Mouse (Mus musculus) spleen, postnatal 4 days (tissue): ENCODE measurements around the gene Rbbp6.

Source experiments
- DNase-seq, 2 experiments: peaks; one replicate each; pipeline ENCODE4 v3.0.0; 2022; ENCODE audit warnings: low spot score in 2 of 2

Gene Rbbp6

DNA sequence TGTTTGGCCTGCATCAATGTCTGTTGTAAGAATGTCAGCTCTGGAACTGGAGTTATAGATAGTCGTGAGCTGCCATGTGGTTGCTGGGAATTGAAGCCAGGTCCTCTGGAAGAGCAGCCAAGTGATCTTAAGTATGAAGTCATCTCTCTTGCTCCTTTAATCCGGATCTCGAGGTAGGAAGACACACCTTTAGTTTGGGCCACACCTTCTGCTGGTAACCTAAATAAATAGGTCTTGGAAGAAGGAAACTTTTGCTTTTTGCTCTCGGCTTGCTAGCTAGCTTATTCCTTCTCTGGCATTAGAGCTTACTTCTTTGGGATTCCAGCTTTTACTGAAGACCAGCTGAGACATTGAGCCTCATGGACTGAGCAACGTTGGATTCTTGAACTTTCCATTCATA, at the start of gene Rbbp6:
TSS of gene Rbbp6 (plus strand) at position 301 of the 400 bp plus-strand sequence.
- no peak for DNase-seq

DNA sequence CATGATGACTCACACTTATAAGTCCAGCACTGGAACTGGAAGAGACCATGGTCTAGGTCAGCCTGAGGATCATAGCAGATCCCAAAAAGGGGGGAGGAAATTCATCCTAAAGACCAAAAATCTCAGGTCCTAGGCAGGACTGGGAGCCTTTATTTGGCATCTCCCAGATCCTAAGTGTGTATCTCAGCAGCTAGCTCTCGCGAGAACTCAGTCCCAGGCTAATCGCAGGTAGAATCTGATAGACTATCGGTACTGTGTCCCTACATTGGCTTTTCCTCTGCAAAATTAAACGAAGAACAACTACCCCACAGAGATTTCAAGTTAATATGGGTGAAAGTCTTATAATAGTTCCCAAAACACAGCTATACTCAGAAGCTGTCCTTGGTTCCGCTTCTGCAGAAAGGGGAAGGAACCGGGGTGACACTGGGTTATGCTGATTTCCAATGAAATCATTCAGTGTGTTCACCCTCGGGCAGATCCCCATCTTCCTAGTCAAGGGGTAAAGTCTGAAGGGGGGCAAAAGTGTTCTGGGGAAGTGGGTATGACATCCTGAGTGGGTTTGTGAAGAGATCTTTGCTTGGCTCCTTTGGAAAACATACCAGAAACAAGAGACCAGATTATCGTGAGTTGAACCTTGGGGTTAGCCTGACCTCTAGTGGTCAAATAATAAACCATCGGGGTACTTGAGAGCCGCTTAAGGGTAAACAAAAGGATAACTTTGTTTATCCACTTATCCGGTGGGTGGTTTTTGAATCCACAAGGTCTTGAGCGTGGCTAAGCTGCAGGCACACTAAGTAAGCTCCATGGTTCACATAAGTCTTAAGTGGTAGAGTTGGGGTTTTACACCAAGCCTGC, 45.5 kb upstream of the Rbbp6 start:
- DNase-seq: no peak

DNA sequence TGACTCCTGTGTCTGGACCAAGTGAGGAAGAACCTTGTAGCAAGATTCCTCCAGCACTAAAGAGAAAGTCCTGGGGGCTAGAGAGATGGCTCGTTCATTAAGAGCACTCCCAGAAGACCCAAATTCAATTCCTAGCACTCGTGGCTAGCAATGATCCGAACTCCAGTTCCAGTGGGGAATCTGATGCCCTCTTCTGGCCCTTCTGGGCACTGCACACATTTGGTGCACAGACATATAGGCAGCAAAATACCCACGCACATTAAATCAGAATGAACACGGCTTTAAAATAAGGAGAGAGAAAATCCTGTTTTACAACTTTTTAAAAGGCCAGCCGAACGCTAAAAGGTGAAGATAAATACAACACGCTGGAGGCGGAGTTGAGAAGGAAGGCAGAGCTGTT, 43.9 kb upstream of the Rbbp6 start:
- DNase-seq: no peak

- DNase-seq: no peak
Observed at GRCm38 (mm10) chr7:122924256-122924655, 41.2 kb upstream of the Rbbp6 start.

DNA sequence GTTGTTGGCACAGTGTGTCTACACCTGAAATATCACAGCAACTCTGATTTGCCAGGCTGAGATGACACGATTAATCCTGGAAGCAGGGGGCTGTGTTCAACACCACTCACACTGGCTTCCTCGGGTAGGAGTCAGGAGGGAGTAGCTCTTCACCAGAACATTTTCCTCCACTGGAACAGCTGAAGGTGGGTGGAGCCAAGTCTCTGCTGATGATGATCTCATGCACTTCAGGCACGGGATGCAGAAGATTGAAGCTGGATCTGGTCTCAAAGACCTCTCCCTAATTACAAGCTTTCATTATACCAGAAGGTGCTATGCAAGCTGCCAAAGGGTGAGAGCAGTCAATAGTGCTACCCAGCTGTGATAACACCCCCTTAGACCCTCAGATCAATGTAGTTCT, 35.0 kb upstream of the Rbbp6 start:
- DNase-seq: no peak

- DNase-seq: no peak
Observed at GRCm38 (mm10) chr7:122932171-122932570, 33.3 kb upstream of the Rbbp6 start.

DNA sequence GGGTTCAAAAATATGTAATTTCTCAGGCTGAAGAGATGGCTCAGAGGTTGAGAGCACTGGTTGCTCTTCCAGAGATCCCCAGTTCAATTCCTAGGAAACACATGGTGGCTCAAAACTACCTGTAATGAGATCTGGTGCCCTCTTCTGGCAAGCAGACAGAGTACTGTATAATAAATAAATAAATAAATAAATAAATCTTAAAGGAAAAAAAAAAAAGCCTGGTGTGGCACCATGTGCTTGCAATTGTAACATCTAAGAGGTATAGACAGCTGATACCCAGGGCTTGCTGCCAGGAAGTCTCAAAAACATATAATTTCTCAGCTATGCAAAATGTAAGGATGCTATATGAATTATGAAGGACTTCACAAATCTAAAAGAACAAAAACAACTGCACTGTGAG, 28.9 kb upstream of the Rbbp6 start:
- no peak for DNase-seq

DNA sequence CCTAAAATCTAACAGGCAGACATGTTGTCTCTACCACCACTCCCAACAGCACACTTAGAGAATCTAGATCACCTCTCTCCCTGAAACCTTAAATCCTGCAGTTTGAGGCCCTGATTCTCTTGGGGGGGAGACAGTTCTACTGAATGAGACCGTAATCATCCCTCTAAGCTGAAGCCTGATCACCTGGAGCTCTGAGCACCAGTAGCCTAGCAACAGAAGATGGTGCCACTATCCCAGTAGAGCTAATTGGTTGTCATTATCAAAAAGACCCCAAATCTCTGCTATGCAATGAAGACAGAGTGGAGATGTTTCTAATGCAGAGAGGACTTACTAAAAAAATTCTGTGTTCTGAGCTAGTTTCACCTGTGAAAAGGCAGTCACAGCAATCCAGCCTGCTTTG, 27.3 kb upstream of the Rbbp6 start:
- no peak for DNase-seq

DNA sequence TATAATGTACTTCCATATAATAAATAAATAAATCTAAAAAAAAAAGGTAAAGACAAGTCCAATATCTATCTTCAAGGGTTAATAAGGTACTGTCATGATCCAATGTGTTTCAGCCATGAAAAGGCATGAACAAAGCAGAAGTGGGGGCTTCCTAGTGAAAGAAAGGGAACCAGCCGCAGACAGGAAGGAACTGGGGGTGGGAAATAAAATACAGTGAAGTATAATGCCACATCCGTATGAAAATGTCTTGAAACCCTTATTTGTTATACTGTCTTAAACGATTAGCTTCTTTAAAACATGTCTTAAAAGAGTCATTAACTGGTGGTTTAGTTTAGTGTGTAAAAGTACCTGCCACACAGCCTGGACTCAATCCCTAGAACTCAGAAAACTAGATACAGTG, 26.3 kb upstream of the Rbbp6 start:
- DNase-seq: no peak

DNA sequence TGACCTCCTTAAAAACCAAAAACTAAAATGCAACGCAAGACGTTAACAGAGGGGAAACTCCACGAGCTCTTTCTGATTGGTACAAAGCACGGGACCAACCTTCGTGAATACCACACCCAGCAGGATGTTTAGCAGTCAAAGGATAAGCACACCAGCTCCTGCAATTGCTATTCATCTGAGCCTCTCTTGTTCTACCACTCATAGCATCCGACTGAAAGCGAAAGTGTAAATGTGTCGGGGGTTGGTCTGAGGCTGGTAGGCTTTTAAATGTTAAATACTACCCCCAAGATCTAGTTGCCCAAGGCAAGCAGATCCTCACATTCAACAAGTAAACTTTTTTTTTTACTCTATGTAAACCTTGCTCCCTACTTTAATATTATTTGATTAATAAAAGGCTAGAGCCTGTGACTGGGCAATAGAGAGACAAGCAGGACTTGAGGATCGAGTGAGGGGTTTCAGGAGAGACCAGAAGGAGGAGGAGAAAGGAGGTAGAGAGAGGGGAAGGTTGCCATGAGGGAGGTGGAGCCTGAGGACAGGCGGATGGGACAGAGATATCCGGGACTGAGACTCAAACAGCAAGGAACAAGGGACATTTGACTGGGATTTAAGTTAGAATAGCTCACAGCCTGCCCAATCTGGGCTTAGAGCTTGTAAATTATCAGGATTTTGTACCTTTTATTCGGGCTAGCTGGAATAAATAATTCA, 25.0 kb upstream of the Rbbp6 start:
- no peak for DNase-seq

DNA sequence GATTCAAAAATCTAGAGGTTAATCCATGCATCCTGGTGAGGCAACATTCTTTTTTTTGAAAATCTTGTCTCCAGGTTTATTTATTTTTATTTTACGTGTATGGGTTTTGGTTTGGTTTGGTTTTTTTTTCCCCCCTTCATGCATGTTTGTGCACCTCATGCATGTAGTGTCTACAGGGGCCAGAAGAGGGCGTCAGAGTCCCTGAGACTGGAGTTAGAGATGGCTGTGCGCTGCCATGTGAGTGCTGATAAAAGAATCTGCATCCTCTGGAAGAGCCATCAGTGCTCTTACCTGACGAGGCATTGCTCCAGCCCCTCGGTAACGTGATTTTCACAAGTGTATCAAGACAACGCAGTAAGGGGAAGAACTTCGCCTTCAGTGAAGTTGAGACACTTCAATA, 23.4 kb upstream of the Rbbp6 start:
- DNase-seq: no peak

GRCm38 (mm10) chr7:122945149-122945548, 20.3 kb upstream of the Rbbp6 start:
- peak; percentile 63 to 85 for DNase-seq

DNA sequence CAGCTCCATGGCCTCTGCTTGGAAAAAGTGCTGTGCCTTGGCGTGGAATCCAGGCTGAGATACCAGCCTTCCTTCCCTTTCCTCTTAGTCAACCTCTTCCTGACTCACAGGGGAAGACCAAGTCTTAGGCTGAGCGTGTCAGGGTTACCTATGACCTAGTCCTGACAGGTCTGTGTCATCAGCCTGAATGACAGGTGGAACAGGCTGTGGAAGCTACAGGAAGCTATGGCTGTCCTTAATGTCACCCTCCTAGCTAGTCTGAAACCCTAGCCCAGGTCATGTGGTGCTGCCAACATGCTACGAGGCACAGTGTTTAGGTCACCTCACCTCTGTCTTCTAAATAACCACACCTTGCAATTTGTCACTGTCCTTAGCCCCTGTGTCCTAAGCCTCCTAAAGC, 16.2 kb upstream of the Rbbp6 start:
- DNase-seq: no peak

DNA sequence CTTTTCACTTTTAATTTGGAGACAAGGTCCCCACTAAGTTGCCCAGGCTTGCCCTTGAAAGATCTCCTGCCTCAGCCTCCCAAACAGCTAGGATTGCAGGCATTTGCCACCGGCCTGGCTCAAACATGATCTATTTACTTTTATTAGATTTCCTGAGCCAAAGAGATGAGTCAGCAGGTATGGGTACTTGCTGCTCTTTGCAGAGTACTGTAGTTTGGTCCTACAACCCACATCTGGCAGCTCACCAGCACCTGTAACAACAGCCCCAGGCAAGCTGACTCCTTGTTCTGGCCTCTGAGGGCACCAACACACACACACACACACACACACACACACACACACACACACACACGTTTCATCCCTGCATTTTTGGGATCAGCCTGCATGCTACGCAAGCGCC, 14.0 kb upstream of the Rbbp6 start:
- DNase-seq: no peak

GRCm38 (mm10) chr7:122952066-122952465, 13.4 kb upstream of the Rbbp6 start:
- no peak for DNase-seq

GRCm38 (mm10) chr7:122954451-122955225, 10.8 kb upstream of the Rbbp6 start:
- DNase-seq: no peak

DNA sequence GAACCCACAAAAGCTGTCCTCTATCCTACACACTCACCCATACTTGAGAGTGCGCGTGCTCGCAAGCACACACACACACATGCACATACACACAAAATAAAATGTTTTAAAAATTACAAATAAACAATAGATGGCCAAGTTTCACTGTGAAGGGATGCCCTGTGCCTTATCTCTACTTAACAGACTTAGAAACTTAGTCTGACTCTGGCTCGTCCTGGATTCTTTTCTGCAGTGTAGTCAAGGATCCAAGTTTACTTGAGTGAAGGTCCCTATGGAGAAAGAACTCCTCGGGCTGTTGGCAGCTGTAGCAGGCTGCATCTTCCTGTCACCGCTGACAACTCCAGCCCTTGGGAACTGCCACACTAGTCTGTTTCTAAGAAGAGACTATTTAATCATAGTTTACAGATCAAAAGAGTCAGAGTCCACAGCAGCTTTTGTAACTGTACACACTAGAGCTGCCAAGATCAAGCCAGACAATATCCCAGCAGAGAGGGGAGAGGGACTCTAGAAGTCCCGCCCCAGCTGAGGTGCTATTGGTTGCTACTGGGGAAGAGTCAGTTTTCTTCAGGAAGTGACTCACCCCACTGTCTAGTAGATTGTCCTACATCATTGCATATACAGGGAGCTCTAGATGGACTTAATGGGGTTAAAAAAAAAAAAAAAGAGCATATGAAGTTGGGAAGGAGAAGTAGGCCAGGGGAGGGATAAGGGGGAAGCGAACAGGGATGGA, 10.1 kb upstream of the Rbbp6 start:
- DNase-seq: peak in 1 of 2 experiments; percentile 12

DNA sequence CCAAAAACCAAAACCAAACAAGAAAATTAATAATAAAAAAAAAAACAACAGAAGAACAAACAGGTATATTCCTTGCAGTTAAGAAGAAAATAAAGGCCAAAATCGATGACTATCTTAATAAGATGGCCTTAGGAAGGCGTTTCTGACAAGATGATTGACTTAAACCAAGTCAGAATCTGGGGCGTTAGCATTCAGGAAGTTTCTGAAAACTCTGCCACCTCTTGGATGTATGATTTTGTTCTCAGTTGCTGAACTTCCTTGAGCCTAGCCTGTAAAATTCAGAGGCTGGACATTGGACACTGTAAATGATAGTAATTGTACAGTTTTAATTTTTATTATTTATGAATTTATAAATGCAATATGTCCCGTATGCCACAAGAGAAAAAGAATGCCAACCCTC, 3.3 kb downstream of the Rbbp6 start:
- no peak for DNase-seq

DNA sequence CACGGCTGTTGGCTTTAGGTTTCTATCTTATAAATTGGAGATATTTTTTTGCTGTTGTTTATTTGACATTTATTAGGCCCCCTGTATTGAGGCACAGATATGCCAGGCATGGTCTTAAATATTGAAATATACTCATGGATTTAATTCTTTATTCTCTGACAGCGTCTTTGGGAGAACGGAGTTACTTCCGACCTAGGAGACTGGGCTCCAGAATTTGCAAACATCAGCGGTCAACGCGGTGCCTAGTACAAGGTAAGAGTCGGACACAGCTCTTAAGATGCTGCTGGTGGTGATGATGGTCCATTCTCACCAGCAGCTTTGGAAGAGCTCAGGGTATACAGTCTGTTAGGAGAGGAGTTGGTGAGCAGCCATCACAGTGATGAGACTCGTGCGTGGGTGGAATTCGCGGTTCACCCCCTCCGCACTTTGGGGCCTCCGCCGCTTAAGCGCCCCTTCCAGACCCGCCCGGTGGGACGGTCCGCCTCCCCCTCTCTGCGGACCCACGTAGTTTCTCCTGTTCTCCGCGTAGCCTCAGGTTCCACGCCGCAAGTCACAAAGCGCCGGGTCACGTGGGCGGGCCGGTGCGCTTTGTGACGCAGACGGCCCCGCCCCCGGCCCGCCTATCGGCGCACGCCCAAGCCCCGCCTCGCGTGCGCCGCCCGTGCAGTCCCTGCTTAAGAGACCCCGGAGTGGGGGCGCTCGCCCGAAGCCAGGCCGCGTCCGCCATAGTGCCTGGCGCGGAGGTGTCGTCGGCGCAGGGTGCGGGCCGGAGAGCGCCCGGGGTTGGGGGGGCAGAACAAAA, 3.9 kb downstream of the Rbbp6 start:
- peak; percentile 93 to 97 for DNase-seq

- DNase-seq: peak; percentile 57 to 85
Observed at GRCm38 (mm10) chr7:122970119-122970781, 4.8 kb downstream of the Rbbp6 start.
